ENCODE assay signal across 25 mouse cellular contexts in genomic region chr1:106682829-106683228, GRCm38 (mm10). TPM values are rescaled to one million over a fixed set of nuclear protein-coding genes. Genes with fewer than 3 reads are reported as not detected.
A peak's percentile ranks its signal among the peaks of the same experiment; 100 is the strongest.
DNase-seq lines count a peak whose midpoint lies in the region; ATAC-seq and TF ChIP-seq lines count a peak whose summit lies in the region.
"Had no signal": no experiment of that assay in that cellular context is flagged by ENCODE, and none has a peak within 500 bp of the region (broad histone marks: within the 10 kb centered on the region; RNA-seq: fewer than 3 reads in every experiment).

No protein-coding gene starts in this region.

- H3K79me2 ChIP-seq in CH12.LX (replicated peaks; ENCODE audit: control insufficient read depth, extremely low read depth, insufficient read depth, poor library complexity, severe bottlenecking), result no peaks in the 10 kb centered on the region; the same call in none of the 2 replicates

- TF ChIP-seq EP300 in CH12.LX (IDR thresholded peaks at IDR 0.05; ENCODE audit: low read length), result peak; percentile 72

- DNase-seq in CH12.LX (ENCODE audit: extremely low read depth), result peak; percentile 58
- peak; percentile 42 for DNase-seq in splenic B cell, adult 2 months (ENCODE audit: low read depth, low spot score)
- no peak for DNase-seq in spleen, postnatal 10 days (ENCODE audit: low spot score in 2 of 2)
- DNase-seq: adrenal gland, adult 2 months; adrenal gland, postnatal 10 days; adrenal gland, postnatal 25 days; B cell, adult 2 months; cerebellum, adult 11 months; cerebellum, adult 18-20 months; cerebellum, adult 8-10 months; cerebellum, adult 9-11 months; cerebellum, postnatal 14 days; cerebellum, postnatal 36 days; embryo, embryonic 11 days had no signal

- no peak for TF ChIP-seq RAD21 in CH12.LX (IDR thresholded peaks at IDR 0.05; ENCODE audit: low read depth, low read length)

- H3K4me3 ChIP-seq in hindbrain, embryonic 15.5 days, result no peak overlapping the region
- H3K4me3 ChIP-seq in hindbrain, embryonic 16.5 days (ENCODE audit: low read length), result no peak overlapping the region
- H3K4me3 ChIP-seq in megakaryocyte, embryonic 14.5 days (replicated peaks), result peak overlapping the region; percentile 48
- no peak overlapping the region for H3K4me3 ChIP-seq in CH12.LX (replicated peaks in 1 of 3; ENCODE audit: low read depth in 2 of 3, low read length in 2 of 3, poor library complexity in 1 of 3)
- H3K4me3 ChIP-seq: embryonic facial prominence, embryonic 13.5 days; embryonic facial prominence, embryonic 15.5 days; erythroblast, embryonic 14.5 days; forebrain, embryonic 10.5 days; forebrain, embryonic 12.5 days had no signal

- H3K36me3 ChIP-seq in hindbrain, embryonic 15.5 days, result no peaks in the 10 kb centered on the region
- H3K36me3 ChIP-seq in hindbrain, embryonic 16.5 days (ENCODE audit: control insufficient read depth, insufficient read depth, low read length), result no peaks in the 10 kb centered on the region
- H3K36me3 ChIP-seq in megakaryocyte, embryonic 14.5 days (replicated peaks; ENCODE audit: low read length), result peaks cover 19% of the 10 kb centered on the region
- peaks cover 0 to 4% of the 10 kb centered on the region in 2 experiments for H3K36me3 ChIP-seq in CH12.LX (replicated peaks in 1 of 2; ENCODE audit: control insufficient read depth in 1 of 2, insufficient read depth in 1 of 2, low read length in 1 of 2)
- no peaks in the 10 kb centered on the region for H3K36me3 ChIP-seq in splenic B cell, adult 2 months (ENCODE audit: control insufficient read depth, insufficient read depth, low read length, poor library complexity, severe bottlenecking)
- H3K36me3 ChIP-seq: embryonic facial prominence, embryonic 15.5 days; forebrain, embryonic 10.5 days; forebrain, embryonic 12.5 days had no signal

- no peak overlapping the region for H3K27ac ChIP-seq in hindbrain, embryonic 15.5 days (replicated peaks)
- H3K27ac ChIP-seq in hindbrain, embryonic 16.5 days (ENCODE audit: low read depth, low read length), result no peak overlapping the region
- peak overlapping the region; percentile 69 for H3K27ac ChIP-seq in CH12.LX (ENCODE audit: insufficient read depth, low read depth)
- H3K27ac ChIP-seq: embryonic facial prominence, embryonic 13.5 days; embryonic facial prominence, embryonic 15.5 days; forebrain, embryonic 10.5 days; forebrain, embryonic 12.5 days had no signal

- in situ Hi-C loops in CH12.LX (cut with MboI; ENCODE audit: low pct_ligation_motif_present, low pct_unique_long_range_greater_than_20kb, low sequenced_read_pairs), result no loop called here

- no peaks in the 10 kb centered on the region for H3K9me3 ChIP-seq in hindbrain, embryonic 15.5 days
- H3K9me3 ChIP-seq in hindbrain, embryonic 16.5 days (ENCODE audit: control insufficient read depth, low read length), result no peaks in the 10 kb centered on the region
- H3K9me3 ChIP-seq in megakaryocyte, embryonic 14.5 days, result no peaks in the 10 kb centered on the region
- H3K9me3 ChIP-seq in CH12.LX (replicated peaks; ENCODE audit: low read length), result no peaks in the 10 kb centered on the region
- H3K9me3 ChIP-seq: embryonic facial prominence, embryonic 13.5 days; embryonic facial prominence, embryonic 15.5 days; forebrain, embryonic 10.5 days; forebrain, embryonic 12.5 days had no signal

- WGBS in hindbrain, embryonic 15.5 days, result 87% methylated on average over 3 of the region's 3 CpGs
- 89% methylated on average over 3 of the region's 3 CpGs for WGBS in hindbrain, embryonic 16.5 days

- no peak for TF ChIP-seq CTCF in CH12.LX (conservative IDR thresholded peaks at IDR 0.05 in 1 of 2, IDR thresholded peaks at IDR 0.05 in 1 of 2; ENCODE audit: low read depth in 2 of 2, low read length in 2 of 2)

- dilution Hi-C loops in CH12.LX (cut with MboI; ENCODE audit: extremely low pct_ligation_motif_present, extremely low pct_unique_long_range_greater_than_20kb, low sequenced_read_pairs), result no loop called here

- no peak overlapping the region for H3K9ac ChIP-seq in hindbrain, embryonic 15.5 days
- no peak overlapping the region for H3K9ac ChIP-seq in hindbrain, embryonic 16.5 days (ENCODE audit: low read depth, low read length)
- no peak overlapping the region for H3K9ac ChIP-seq in CH12.LX (ENCODE audit: insufficient read depth, low read depth)
- H3K9ac ChIP-seq: embryonic facial prominence, embryonic 13.5 days; embryonic facial prominence, embryonic 15.5 days; forebrain, embryonic 12.5 days had no signal

- no peaks in the 10 kb centered on the region for H3K27me3 ChIP-seq in hindbrain, embryonic 15.5 days
- no peaks in the 10 kb centered on the region for H3K27me3 ChIP-seq in hindbrain, embryonic 16.5 days (replicated peaks; ENCODE audit: control insufficient read depth, insufficient read depth, low read length)
- H3K27me3 ChIP-seq in megakaryocyte, embryonic 14.5 days (replicated peaks), result no peaks in the 10 kb centered on the region
- no peaks in the 10 kb centered on the region for H3K27me3 ChIP-seq in CH12.LX (replicated peaks)
- no peaks in the 10 kb centered on the region for H3K27me3 ChIP-seq in splenic B cell, adult 2 months (ENCODE audit: control insufficient read depth, insufficient read depth, low read length, poor library complexity, severe bottlenecking)
- H3K27me3 ChIP-seq: embryonic facial prominence, embryonic 13.5 days; embryonic facial prominence, embryonic 15.5 days; forebrain, embryonic 12.5 days had no signal

- ATAC-seq in hindbrain, embryonic 15.5 days (ENCODE audit: low FRiP score, low read depth), result peak; percentile 19; the same call in 1 of the 2 replicates
- no peak for ATAC-seq in hindbrain, embryonic 16.5 days
- no peak for ATAC-seq in megakaryocyte, adult 5-6 weeks (ENCODE audit: poor library complexity, severe bottlenecking)
- ATAC-seq: CD4-positive, CD25-positive, alpha-beta regulatory T cell, adult 4 months; forebrain, embryonic 14.5 days had no signal

- H3K4me2 ChIP-seq in hindbrain, embryonic 15.5 days, result no peak overlapping the region
- no peak overlapping the region for H3K4me2 ChIP-seq in hindbrain, embryonic 16.5 days (ENCODE audit: low read length)
- H3K4me2 ChIP-seq in CH12.LX (ENCODE audit: insufficient read depth, low read depth, poor library complexity, severe bottlenecking), result peak overlapping the region; percentile 0; the same call in 1 of the 2 replicates
- H3K4me2 ChIP-seq: embryonic facial prominence, embryonic 13.5 days; embryonic facial prominence, embryonic 15.5 days; forebrain, embryonic 12.5 days had no signal

- TF ChIP-seq POLR2A in CH12.LX (IDR thresholded peaks at IDR 0.05; ENCODE audit: low read depth, low read length), result no peak

- no peaks in the 10 kb centered on the region for H3K4me1 ChIP-seq in hindbrain, embryonic 15.5 days (replicated peaks)
- H3K4me1 ChIP-seq in hindbrain, embryonic 16.5 days (ENCODE audit: control insufficient read depth, insufficient read depth, low read depth, low read length), result no peaks in the 10 kb centered on the region
- H3K4me1 ChIP-seq in megakaryocyte, embryonic 14.5 days, result peaks cover 74% of the 10 kb centered on the region
- H3K4me1 ChIP-seq in CH12.LX (ENCODE audit: control insufficient read depth in 1 of 2, insufficient read depth in 2 of 2), result peaks cover 34 to 83% of the 10 kb centered on the region in 2 experiments
- H3K4me1 ChIP-seq: embryonic facial prominence, embryonic 13.5 days; embryonic facial prominence, embryonic 15.5 days; forebrain, embryonic 10.5 days; forebrain, embryonic 12.5 days had no signal

TF ChIP-seq in CH12.LX, 34 proteins besides CTCF, POLR2A, EP300 and RAD21 (continues in another document):
- TF ChIP-seq PAX5 (IDR thresholded peaks at IDR 0.05; ENCODE audit: low read length), result no peak
- TF ChIP-seq USF2 (conservative IDR thresholded peaks at IDR 0.05; ENCODE audit: low read depth, low read length), result no peak
- no peak for TF ChIP-seq MAFK (IDR thresholded peaks at IDR 0.05; ENCODE audit: insufficient replicate concordance, low read length)
- peak; percentile 41; the same call in 1 of the 2 replicates for TF ChIP-seq TCF12 (IDR thresholded peaks at IDR 0.05; ENCODE audit: low read depth, low read length)
- 0 out of 2 replicates have a peak, but pooled peaks have one; percentile 54 for TF ChIP-seq TBP (conservative IDR thresholded peaks at IDR 0.05; ENCODE audit: low read depth, low read length)
- TF ChIP-seq MYC (IDR thresholded peaks at IDR 0.05; ENCODE audit: low read depth, low read length), result peak; percentile 58; the same call in 1 of the 2 replicates
- TF ChIP-seq MEF2A (IDR thresholded peaks at IDR 0.05; ENCODE audit: borderline replicate concordance, low read depth, low read length), result no peak
- no peak for TF ChIP-seq NELFE (IDR thresholded peaks at IDR 0.05; ENCODE audit: low read depth, low read length)
- no peak for TF ChIP-seq E2F4 (IDR thresholded peaks at IDR 0.05; ENCODE audit: insufficient replicate concordance, low read depth, low read length)
- peak; percentile 42; the same call in 1 of the 2 replicates for TF ChIP-seq MAX (IDR thresholded peaks at IDR 0.05; ENCODE audit: low read length)
- TF ChIP-seq ZMIZ1 (IDR thresholded peaks at IDR 0.05; ENCODE audit: low read depth, low read length), result 0 out of 2 replicates have a peak, but pooled peaks have one; percentile 12
- TF ChIP-seq GABPA (IDR thresholded peaks at IDR 0.05; ENCODE audit: insufficient replicate concordance, low read depth, low read length), result no peak
- 0 out of 2 replicates have a peak, but pooled peaks have one; percentile 12 for TF ChIP-seq RCOR1 (conservative IDR thresholded peaks at IDR 0.05; ENCODE audit: low read depth, low read length)
- TF ChIP-seq MAZ (IDR thresholded peaks at IDR 0.05; ENCODE audit: low read depth, low read length), result 0 out of 2 replicates have a peak, but pooled peaks have one; percentile 21
- no peak for TF ChIP-seq JUND (conservative IDR thresholded peaks at IDR 0.05; ENCODE audit: low read depth, low read length)
- TF ChIP-seq CHD1 (IDR thresholded peaks at IDR 0.05; ENCODE audit: low read depth, low read length), result no peak
- no peak for TF ChIP-seq CHD2 (IDR thresholded peaks at IDR 0.05; ENCODE audit: low read length)
- TF ChIP-seq MXI1 (IDR thresholded peaks at IDR 0.05; ENCODE audit: low read depth, low read length), result peak; percentile 58; the same call in 1 of the 2 replicates
- no peak for TF ChIP-seq POLR2AphosphoS2 (IDR thresholded peaks at IDR 0.05; ENCODE audit: low read depth, low read length)
- TF ChIP-seq BHLHE40 (IDR thresholded peaks at IDR 0.05; ENCODE audit: low read depth, low read length), result peak; percentile 71

RNA-seq across cellular contexts. Expression of gene Bcl2, which starts 31.2 kb away (rescaled TPM):
- polyA plus RNA-seq in hindbrain, embryonic 15.5 days (2015; fragmentation: Nextera tagmentation; extraction: Ambion mirVana), result 15.9 and 18.4 TPM in 2 replicates
- polyA plus RNA-seq in hindbrain, embryonic 16.5 days (2015; fragmentation: Nextera tagmentation; extraction: Ambion mirVana), result 16.4 and 17.5 TPM in 2 replicates
- polyA plus RNA-seq in megakaryocyte, embryonic 14.5 days (2012; ENCODE audit: insufficient read depth, low replicate concordance), result 3.0 and 4.1 TPM in 2 replicates
- total RNA-seq in megakaryocyte, adult 5-6 weeks (2015), result 7.1 and 8.0 TPM in 2 replicates
- 7.8 and 11.9 TPM in 2 replicates for total RNA-seq in megakaryocyte, adult 5-6 weeks (2017)
- total RNA-seq in CH12.LX (2012; rRNA removed) (7.6 and 13.6 TPM in 2 replicates), CH12.LX (2014; rRNA removed) (8.7 and 9.6 TPM in 2 replicates)
- 4.5 and 4.7 TPM in 2 replicates for polyA plus RNA-seq in CH12.LX (2012; ENCODE audit: insufficient read length, low read depth)
- polyA plus RNA-seq: erythroblast, embryonic 14.5 days had no signal

Comparison
In these comparisons a context has a peak if more than half of its experiments do, and no peak if none do; other contexts are left out.
1. DNase-seq: peak in CH12.LX (single experiment) and splenic B cell, adult 2 months (single experiment); none in spleen, postnatal 10 days (0 of 2).